In the genomic region with DNA sequence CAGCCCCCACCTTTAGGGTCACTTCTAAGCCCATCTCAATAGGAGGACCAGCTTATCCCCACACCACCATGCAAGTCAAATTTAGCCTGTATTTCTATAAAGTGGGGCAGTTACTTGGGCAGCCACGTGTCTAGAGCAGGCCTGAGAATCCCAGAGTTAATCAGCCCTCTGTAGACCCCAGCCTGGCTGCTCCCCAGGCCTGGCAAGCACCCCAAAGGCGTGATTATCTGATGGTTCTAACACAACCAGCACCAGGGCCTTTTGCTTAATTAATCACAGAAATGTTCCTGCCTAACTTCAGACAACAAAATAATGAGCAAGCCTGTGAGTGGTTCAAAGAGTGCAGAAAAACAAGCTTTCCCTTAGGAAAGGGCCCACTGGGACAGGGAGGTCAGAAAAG, we compare ENCODE assay signal across 27 mouse cellular contexts.
DNase-seq lines count a peak whose midpoint lies in the region; ATAC-seq and TF ChIP-seq lines count a peak whose summit lies in the region.
"Had no signal": no experiment of that assay in that cellular context is flagged by ENCODE, and none has a peak within 500 bp of the region (broad histone marks: within the 10 kb centered on the region; RNA-seq: fewer than 3 reads in every experiment).

No protein-coding gene starts in this region.

- 15% methylated on average over 2 of the region's 2 CpGs for WGBS in forebrain, embryonic 16.5 days
- 58% methylated on average over 2 of the region's 2 CpGs for WGBS in forebrain, embryonic 10.5 days

- no peak for TF ChIP-seq CTCF in brain, embryonic 14.5 days (IDR thresholded peaks at IDR 0.05; ENCODE audit: borderline replicate concordance, extremely low read depth, insufficient read depth, insufficient read length)

- H3K4me3 ChIP-seq in forebrain, embryonic 16.5 days (replicated peaks; ENCODE audit: low read length), result no peak overlapping the region
- H3K4me3 ChIP-seq in forebrain, embryonic 10.5 days, result no peak overlapping the region
- H3K4me3 ChIP-seq: embryonic facial prominence, embryonic 13.5 days; forebrain, embryonic 15.5 days; gastrocnemius, adult 2 months; heart, embryonic 12.5 days; heart, embryonic 15.5 days had no signal

- TF ChIP-seq POLR2A in brain, embryonic 14.5 days (IDR thresholded peaks at IDR 0.05; ENCODE audit: borderline replicate concordance, extremely low read depth, insufficient read depth, insufficient read length, poor library complexity, severe bottlenecking), result no peak

- H3K36me3 ChIP-seq in forebrain, embryonic 16.5 days (ENCODE audit: control insufficient read depth, insufficient read depth), result no peaks in the 10 kb centered on the region
- no peaks in the 10 kb centered on the region for H3K36me3 ChIP-seq in forebrain, embryonic 10.5 days (replicated peaks)
- H3K36me3 ChIP-seq: embryonic facial prominence, embryonic 13.5 days; forebrain, embryonic 15.5 days; heart, embryonic 12.5 days; heart, embryonic 15.5 days had no signal

- peak; percentile 61; the same call in 1 of the 2 replicates for ATAC-seq in forebrain, embryonic 16.5 days
- ATAC-seq: activated CD4-positive, CD25-positive, alpha-beta regulatory T cell, adult 4 months; CD4-positive, CD25-positive, alpha-beta regulatory T cell, adult 4 months; forebrain, embryonic 15.5 days; hindbrain, postnatal 0 days; inflammation-experienced regulatory T-cells, adult 6 months; intestine, embryonic 16.5 days had no signal

- no peak overlapping the region for H3K9ac ChIP-seq in forebrain, embryonic 16.5 days (replicated peaks; ENCODE audit: low read depth, low read length)
- H3K9ac ChIP-seq: embryonic facial prominence, embryonic 13.5 days; forebrain, embryonic 15.5 days; heart, embryonic 12.5 days; heart, embryonic 15.5 days; hindbrain, embryonic 14.5 days had no signal

- intact Hi-C loops in left cerebral cortex, postnatal 4 days (cut with DNase I), result no loop called here
- intact Hi-C loops in left cerebral cortex, postnatal 10 days (cut with DNase I), result no loop called here

- peaks cover 2% of the 10 kb centered on the region; the same call in 1 of the 2 replicates for H3K4me1 ChIP-seq in forebrain, embryonic 16.5 days (replicated peaks; ENCODE audit: control insufficient read depth, insufficient read depth, low read length)
- no peaks in the 10 kb centered on the region for H3K4me1 ChIP-seq in forebrain, embryonic 10.5 days
- H3K4me1 ChIP-seq: forebrain, embryonic 15.5 days had no signal

- no peak overlapping the region for H3K4me2 ChIP-seq in forebrain, embryonic 16.5 days (ENCODE audit: low read length)
- H3K4me2 ChIP-seq: embryonic facial prominence, embryonic 13.5 days; forebrain, embryonic 15.5 days; heart, embryonic 12.5 days; heart, embryonic 15.5 days; hindbrain, embryonic 14.5 days had no signal

- DNase-seq in forebrain, embryonic 10.5 days (ENCODE audit: extremely low spot score, low spot score), result no peak
- peak; percentile 3 for DNase-seq in left cerebral cortex, postnatal 4 days
- no peak for DNase-seq in left cerebral cortex, postnatal 10 days (ENCODE audit: extremely low spot score in 1 of 2, low spot score in 2 of 2)
- peak; percentile 54 for DNase-seq in Muller cell, postnatal 12 days (ENCODE audit: inconsistent ontology term)
- peak; percentile 79 for DNase-seq in brain, embryonic 14.5 days (ENCODE audit: low read depth)
- DNase-seq: adrenal gland, adult 8-10 months; adrenal gland, postnatal 25 days; cerebellum, adult 18-20 months; cerebellum, adult 9-10 months; cerebellum, postnatal 14 days; gastrocnemius, adult 2 months; gastrocnemius, postnatal 14 days; heart, adult 18-20 months; heart, postnatal 10 days; heart, postnatal 4 days; kidney, adult 18-20 months had no signal

- no peaks in the 10 kb centered on the region for H3K27me3 ChIP-seq in forebrain, embryonic 16.5 days (replicated peaks; ENCODE audit: control insufficient read depth, insufficient read depth, low read length)
- H3K27me3 ChIP-seq in forebrain, embryonic 10.5 days (ENCODE audit: poor library complexity, severe bottlenecking), result no peaks in the 10 kb centered on the region
- H3K27me3 ChIP-seq: embryonic facial prominence, embryonic 13.5 days; forebrain, embryonic 15.5 days; heart, embryonic 12.5 days; heart, embryonic 15.5 days had no signal

- no peak overlapping the region for H3K27ac ChIP-seq in forebrain, embryonic 16.5 days (ENCODE audit: low read length)
- H3K27ac ChIP-seq in forebrain, embryonic 10.5 days, result no peak overlapping the region
- H3K27ac ChIP-seq: embryonic facial prominence, embryonic 13.5 days; forebrain, embryonic 15.5 days; gastrocnemius, adult 2 months; heart, embryonic 15.5 days; hindbrain, embryonic 14.5 days; hindbrain, postnatal 0 days had no signal

- H3K9me3 ChIP-seq in forebrain, embryonic 16.5 days (ENCODE audit: control insufficient read depth, low read length), result no peaks in the 10 kb centered on the region
- H3K9me3 ChIP-seq in forebrain, embryonic 10.5 days, result no peaks in the 10 kb centered on the region
- H3K9me3 ChIP-seq: embryonic facial prominence, embryonic 13.5 days; forebrain, embryonic 15.5 days; heart, embryonic 12.5 days; heart, embryonic 15.5 days had no signal

Comparison
In these comparisons a context has a peak if more than half of its experiments do, and no peak if none do; other contexts are left out.
1. DNase-seq: peak in left cerebral cortex, postnatal 4 days (single experiment), Muller cell, postnatal 12 days (single experiment) and brain, embryonic 14.5 days (single experiment); none in forebrain, embryonic 10.5 days (single experiment) and left cerebral cortex, postnatal 10 days (0 of 2).